Mouse (Mus musculus) adrenal gland, adult 18-20 months (tissue): ENCODE measurements at regions not wholly inside any gene's neighbourhood (a gene's known extent, or its start where the extent isn't known, plus 50 kb on each side); places are given as distances from the start of the nearest gene placed in this dataset.
A peak's percentile ranks its signal among the peaks of the same experiment; 100 is the strongest.

Source experiments
- DNase-seq, 2 experiments: peaks; one replicate each; pipeline ENCODE4 v3.0.0; 2021 to 2022; ENCODE audit warnings: low spot score in 2 of 2

GRCm38 (mm10) chrX:147616374-147616773 lies 62.5 kb upstream of the Lrch2 start:
- no peak for DNase-seq

DNA sequence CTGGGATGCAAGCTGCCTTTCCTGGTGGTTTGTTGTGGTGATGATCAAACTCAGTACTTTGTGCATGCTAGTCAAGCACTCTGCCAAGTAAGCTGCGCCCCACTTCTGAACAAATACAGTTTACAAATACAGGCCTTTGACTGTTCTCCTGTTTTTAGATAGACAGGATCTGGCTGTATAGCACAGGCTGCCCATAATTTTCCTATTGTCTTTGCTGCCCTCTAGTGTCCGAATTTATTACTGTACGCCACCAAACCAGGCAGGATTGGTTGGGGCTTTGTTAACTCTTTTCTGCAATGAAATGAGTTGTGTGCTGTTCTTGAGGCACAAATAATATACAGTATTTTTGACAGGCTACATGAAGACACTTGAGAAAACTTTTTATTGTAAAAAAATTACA lies 54.8 kb upstream of the Lrch2 start:
- DNase-seq = peak; percentile 17 to 33
